Mouse (Mus musculus) stomach, embryonic 14.5 days (tissue): ENCODE data around the gene Nat8f1. TPM values are rescaled to one million over a fixed set of nuclear protein-coding genes. Genes with fewer than 3 reads are reported as not detected.
"Not testable (repeated sequence)": the region's sequence is repeated elsewhere in the genome, so short reads cannot be mapped to it uniquely, and the experiment has no call there.

ENCODE experiments used
- ATAC-seq: fragments of 200-750 bp; cut with Nextera tagmentation; 2 replicates; pipeline ENCODE4 v1.8.0; 2017; ENCODE audit warnings: low read depth, moderate TSS enrichment; ENCODE audit not compliant: insufficient number of reproducible peaks, insufficient read depth, low FRiP score
- H3K27ac ChIP-seq: fragments of 300-500 bp; sonication (generic); 2 replicates; pipeline ENCODE4 v1.5.1; 2014; ENCODE audit warnings: mild to moderate bottlenecking, low read length, moderate library complexity, mixed read lengths
- H3K27me3 ChIP-seq: fragments of 300-500 bp; sonication (generic); 2 replicates; pipeline ENCODE4 v1.6.1; 2014; ENCODE audit warnings: low read length, control low read depth, mixed read lengths; ENCODE audit not compliant: control insufficient read depth, insufficient read depth
- H3K36me3 ChIP-seq: fragments of 300-500 bp; sonication (generic); 2 replicates; pipeline ENCODE4 v1.6.1; 2014; ENCODE audit warnings: mild to moderate bottlenecking, control low read depth, low read length, moderate library complexity, mixed read lengths; ENCODE audit not compliant: control insufficient read depth, insufficient read depth
- H3K4me1 ChIP-seq: fragments of 300-500 bp; sonication (generic); 2 replicates; pipeline ENCODE4 v1.6.1; 2014; ENCODE audit warnings: low read length, control low read depth, mixed read lengths; ENCODE audit not compliant: control insufficient read depth, insufficient read depth
- H3K4me2 ChIP-seq: fragments of 300-500 bp; sonication (generic); replicated peaks from 2 replicates; pipeline ENCODE4 v1.6.1; 2014; ENCODE audit warnings: low read depth, low read length, control low read depth
- H3K4me3 ChIP-seq: fragments of 300-500 bp; sonication (generic); 2 replicates; pipeline ENCODE4 v1.5.1; 2014; ENCODE audit warnings: low read depth, low read length, control low read depth
- H3K9ac ChIP-seq: fragments of 300-500 bp; sonication (generic); replicated peaks from 2 replicates; pipeline ENCODE4 v1.6.1; 2014; ENCODE audit warnings: low read depth, mild to moderate bottlenecking, control low read depth, low read length, moderate library complexity, mixed read lengths
- H3K9me3 ChIP-seq: fragments of 300-500 bp; sonication (generic); 2 replicates; pipeline ENCODE4 v1.6.1; 2016; ENCODE audit warnings: low read depth, low read length, control low read depth; ENCODE audit not compliant: control insufficient read depth
- WGBS: fragments of 180-500 bp; shearing (Covaris S2); extraction: QIAGEN DNeasy Blood & Tissue Kit; methylation state at CpG from one replicate; pipeline ENCODE4 v1.1.7; 2014; 5-methylcytosine and 5-hydroxymethylcytosine counted together
- polyA plus RNA-seq: library from polyadenylated mRNA; unstranded; fragments of >200 nt; fragmentation: Nextera tagmentation; extraction: Ambion mirVana; gene quantifications from 2 replicates; pipeline ENCODE4 v1.2.1, GENCODE M21; 2014

Gene Nat8f1
- 4.4 and 5.6 TPM in 2 replicates for polyA plus RNA-seq

DNA sequence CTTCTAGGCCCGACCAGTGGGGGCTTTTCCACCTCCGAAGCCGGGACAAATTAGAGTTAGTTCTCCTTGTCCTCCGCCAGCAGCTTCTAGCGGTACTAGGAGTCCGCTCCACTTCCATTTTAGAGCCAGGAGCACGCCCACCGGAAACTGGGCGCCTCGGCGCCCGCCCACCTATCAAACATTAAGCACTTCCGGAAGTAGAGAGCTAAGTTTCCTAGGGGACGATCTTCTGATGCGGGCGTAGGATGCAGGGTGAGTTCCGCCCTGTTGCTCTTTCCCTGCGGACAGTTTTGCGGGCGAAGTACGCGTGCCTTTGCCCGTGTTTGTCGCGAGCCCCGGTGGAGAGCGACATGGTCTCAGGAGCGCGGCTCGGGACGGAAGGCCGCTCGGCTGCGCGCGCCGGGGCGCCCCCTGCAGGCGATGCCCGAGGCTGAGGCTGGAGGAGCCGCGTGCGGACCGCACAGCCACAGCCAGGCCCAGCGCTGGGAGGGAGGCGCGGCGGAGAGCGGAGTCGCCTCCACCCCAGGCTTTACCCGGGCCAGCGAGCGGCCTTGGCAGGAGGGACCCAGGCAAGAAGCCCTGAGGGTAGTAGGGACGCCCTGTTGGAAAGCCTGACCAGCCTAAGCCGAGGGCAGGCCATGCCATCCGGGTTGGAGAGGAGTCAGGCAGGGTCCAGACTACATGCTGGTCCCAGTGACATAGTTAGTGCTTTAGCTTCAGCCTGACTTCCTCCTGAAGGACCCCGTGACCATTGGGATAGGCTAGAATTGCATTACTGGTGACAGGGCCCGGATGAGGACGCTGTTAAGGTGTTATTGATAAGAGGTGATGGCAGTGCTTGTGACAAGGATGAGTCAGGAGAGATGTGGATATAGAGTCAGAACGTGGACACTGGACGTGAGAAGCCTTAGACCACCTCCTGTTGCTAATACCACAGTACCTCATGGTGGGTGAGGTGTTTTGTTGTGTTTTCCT lies at the start of gene Nat8f1:
Nat8f1 (minus strand) TSS at position 149 of the 975 bp plus-strand sequence.
- Histone ChIP-seq H3K4me3 (peak within 1 kb of the TSS; percentile 64), H3K27ac (peak within 1 kb of the TSS; percentile 83), H3K9ac (peak within 1 kb of the TSS; percentile 64), H3K4me2 (peak within 1 kb of the TSS; percentile 70)
- ATAC-seq, result peak; percentile 97
- not testable (repeated sequence) for H3K36me3 ChIP-seq, H3K4me1 ChIP-seq, H3K9me3 ChIP-seq, H3K27me3 ChIP-seq
- under 1% methylated on average over 59 of the region's 61 CpGs for WGBS

DNA sequence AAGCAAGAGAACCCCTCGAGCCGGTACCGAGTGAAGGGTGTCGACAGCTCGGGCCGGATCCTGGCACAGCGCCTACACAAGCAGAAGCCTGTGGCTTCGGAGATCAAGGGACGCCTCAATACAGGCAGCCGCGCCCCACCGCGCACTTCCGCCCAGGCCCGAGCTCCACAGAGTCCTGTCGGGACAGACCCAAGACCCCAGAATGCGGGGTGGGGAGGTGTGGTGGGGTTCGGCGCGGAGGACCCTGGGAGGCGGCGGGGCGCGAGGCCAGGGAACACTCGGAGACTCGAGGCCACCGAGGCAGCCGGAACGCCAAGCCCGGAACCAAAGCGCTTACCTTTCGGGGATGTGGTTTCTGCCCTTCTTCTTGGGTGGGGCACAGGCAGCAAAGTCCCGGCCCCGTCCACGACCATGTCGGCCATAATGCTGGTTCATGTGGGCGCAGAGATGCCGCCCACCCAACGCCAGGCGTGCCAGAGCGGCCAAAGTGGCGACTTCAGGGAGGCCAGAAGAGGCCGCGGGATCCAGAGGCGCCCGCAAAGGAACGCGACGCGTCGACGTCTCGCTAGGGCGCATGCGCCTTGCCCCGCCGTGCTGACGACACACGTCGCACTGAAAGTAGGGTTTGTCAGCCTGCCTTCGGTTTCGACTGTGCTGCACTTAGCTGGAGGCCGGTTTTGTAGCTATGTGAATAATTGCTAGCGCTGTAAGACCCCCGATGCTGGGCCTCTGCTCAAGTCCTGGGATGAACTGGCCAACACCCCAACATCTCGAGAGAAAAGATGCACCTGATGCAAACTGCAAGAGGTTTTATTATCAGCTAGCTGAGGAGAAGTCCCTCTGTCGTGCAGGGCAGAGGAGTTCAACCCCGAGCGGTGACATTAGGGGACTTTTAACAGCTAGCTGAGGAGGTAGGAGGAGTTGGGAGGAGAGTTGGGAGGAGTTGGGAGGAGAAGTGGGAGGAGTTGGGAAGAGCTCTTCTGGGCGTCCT lies 45.9 kb upstream of the Nat8f1 start, which contains the start of gene Dusp11:
Dusp11 (minus strand) TSS at position 567 of the 991 bp plus-strand sequence.
- WGBS, result under 1% methylated on average over 70 of the region's 70 CpGs
- peaks cover 9% of the 10 kb centered on the region; the same call in 1 of the 2 replicates for H3K4me1 ChIP-seq
- no peaks in the 10 kb centered on the region for H3K27me3 ChIP-seq
- H3K9me3 ChIP-seq, result no peaks in the 10 kb centered on the region
- H3K4me3 ChIP-seq, result peak within 1 kb of the TSS; percentile 81
- H3K36me3 ChIP-seq, result peaks cover 14% of the 10 kb centered on the region
- H3K27ac ChIP-seq, result peak within 1 kb of the TSS; percentile 99
- peak within 1 kb of the TSS; percentile 49 for H3K9ac ChIP-seq
- peak within 1 kb of the TSS; percentile 61 for H3K4me2 ChIP-seq
- ATAC-seq, result peak; percentile 93

DNA sequence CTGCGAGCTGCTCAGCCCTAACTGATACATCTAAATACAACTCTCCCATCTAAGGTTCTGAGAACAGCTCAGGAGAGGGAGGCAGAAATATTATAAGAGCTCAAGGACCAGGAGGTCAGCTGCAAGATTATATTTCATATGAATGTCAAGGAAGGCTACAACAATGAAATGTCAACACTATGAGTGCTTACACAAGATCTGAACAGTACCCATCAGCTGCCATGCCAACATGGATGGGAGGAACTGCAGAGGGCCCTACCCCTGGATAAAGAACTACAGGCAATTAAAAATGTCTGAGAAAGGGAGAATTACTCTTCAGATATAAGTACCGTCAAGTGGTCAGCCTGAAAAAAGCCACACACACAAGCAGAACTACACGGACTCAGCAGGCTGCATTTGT lies 42.1 kb upstream of the Nat8f1 start:
- H3K4me3 ChIP-seq, result no peak overlapping the region
- WGBS, result 81% methylated on average over 3 of the region's 3 CpGs
- H3K9me3 ChIP-seq, result no peaks in the 10 kb centered on the region
- H3K4me2 ChIP-seq, result no peak overlapping the region
- no peaks in the 10 kb centered on the region for H3K27me3 ChIP-seq
- H3K36me3 ChIP-seq, result peaks cover 42% of the 10 kb centered on the region
- H3K27ac ChIP-seq, result no peak overlapping the region
- no peak overlapping the region for H3K9ac ChIP-seq
- peaks cover 9% of the 10 kb centered on the region; the same call in 1 of the 2 replicates for H3K4me1 ChIP-seq
- no peak for ATAC-seq

DNA sequence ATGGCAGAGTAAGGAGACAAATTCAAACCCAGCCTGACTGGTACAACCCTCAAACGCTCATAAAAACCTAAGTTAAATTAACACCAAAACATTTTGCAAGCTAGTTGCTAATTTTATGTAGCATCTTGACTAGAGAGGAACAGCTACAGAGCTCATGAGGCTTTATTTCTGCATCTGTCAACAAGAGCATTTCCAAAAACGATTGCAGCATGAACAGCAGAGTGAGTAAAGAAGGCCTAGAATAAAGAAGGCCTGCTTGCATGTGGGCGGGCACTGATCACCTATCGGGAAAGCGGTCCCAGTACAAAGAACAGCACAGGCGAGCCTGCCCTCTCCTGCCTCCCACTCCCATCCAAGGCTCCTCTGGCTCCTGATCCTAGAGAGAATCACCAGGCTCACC lies 33.1 kb upstream of the Nat8f1 start:
- H3K9ac ChIP-seq, result no peak overlapping the region
- ATAC-seq, result no peak
- H3K4me3 ChIP-seq, result no peak overlapping the region
- H3K9me3 ChIP-seq, result no peaks in the 10 kb centered on the region
- no peaks in the 10 kb centered on the region for H3K4me1 ChIP-seq
- WGBS, result 85% methylated on average over 6 of the region's 6 CpGs
- no peaks in the 10 kb centered on the region for H3K27me3 ChIP-seq
- H3K36me3 ChIP-seq, result peaks cover 91% of the 10 kb centered on the region
- H3K27ac ChIP-seq, result no peak overlapping the region
- H3K4me2 ChIP-seq, result no peak overlapping the region

DNA sequence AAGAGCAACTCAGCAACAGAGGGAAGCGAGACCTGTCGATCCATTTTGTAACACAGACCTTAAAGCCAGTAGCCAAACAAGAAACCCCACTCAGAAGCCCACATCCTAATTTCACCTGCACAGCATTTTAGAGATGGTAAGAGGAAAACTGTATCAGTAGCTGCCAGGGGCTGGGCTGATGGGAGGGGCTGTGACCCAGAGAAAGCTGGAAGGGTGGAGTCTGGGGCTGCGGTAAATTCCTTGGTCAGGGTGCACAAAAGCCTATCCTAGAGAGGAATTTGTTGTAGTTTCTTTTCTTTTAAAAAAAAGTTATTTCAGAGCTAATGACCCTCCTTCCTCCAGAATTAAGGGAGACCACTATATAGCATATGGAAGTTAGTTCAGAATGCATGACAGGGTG lies 27.0 kb upstream of the Nat8f1 start:
- H3K4me1 ChIP-seq, result no peaks in the 10 kb centered on the region
- H3K4me2 ChIP-seq, result no peak overlapping the region
- H3K9ac ChIP-seq, result no peak overlapping the region
- no peak overlapping the region for H3K4me3 ChIP-seq
- H3K27ac ChIP-seq, result no peak overlapping the region
- 89% methylated on average over 3 of the region's 3 CpGs for WGBS
- H3K9me3 ChIP-seq, result no peaks in the 10 kb centered on the region
- no peaks in the 10 kb centered on the region for H3K27me3 ChIP-seq
- H3K36me3 ChIP-seq, result peaks cover 46% of the 10 kb centered on the region
- ATAC-seq, result no peak

GRCm38 (mm10) chr6:85938701-85939100 lies 23.2 kb upstream of the Nat8f1 start:
- Histone ChIP-seq H3K4me3 (no peak overlapping the region), H3K36me3 (peaks cover 10% of the 10 kb centered on the region), H3K9me3 (no peaks in the 10 kb centered on the region), H3K4me1 (no peaks in the 10 kb centered on the region), H3K9ac (no peak overlapping the region), H3K27ac (no peak overlapping the region), H3K4me2 (no peak overlapping the region), H3K27me3 (no peaks in the 10 kb centered on the region)
- WGBS, result 71% methylated on average over 10 of the region's 10 CpGs
- ATAC-seq, result no peak

DNA sequence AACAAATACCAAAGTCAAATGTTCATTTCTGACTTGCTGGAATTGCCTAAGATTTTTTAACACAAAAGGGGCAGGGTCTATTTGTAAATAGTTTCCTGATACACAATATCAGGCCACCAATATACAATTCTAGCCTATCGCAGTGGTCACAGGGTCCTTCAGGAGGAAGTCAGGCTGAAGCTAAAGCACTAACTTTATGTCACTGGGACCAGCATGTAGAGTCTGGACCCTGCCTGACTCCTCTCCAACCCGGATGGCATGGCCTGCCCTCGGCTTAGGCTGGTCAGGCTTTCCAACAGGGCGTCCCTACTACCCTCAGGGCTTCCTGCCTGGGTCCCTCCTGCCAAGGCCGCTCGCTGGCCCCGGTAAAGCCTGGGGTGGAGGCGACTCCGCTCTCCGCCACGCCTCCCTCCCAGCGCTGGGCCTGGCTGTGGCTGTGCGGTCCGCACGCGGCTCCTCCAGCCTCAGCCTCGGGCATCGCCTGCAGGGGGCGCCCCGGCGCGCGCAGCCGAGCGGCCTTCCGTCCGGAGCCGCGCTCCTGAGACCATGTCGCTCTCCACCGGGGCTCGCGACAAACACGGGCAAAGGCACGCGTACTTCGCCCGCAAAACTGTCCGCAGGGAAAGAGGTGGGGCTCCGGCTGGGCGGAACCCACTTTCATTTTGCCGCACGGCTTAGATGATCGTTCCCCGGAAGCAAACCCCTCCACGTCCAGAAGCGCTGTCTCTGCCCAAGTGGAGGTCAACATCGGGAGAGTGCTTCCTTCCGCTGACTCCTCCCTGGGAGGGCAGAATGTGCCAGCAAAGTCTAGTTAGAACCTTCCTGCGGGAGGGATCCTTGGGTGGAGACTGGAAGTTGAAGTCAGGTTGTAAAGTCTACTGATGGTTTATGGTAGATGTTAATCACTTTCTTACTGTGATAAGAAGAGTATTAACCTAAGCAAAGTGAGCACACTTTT lies 21.3 kb upstream of the Nat8f1 start:
- not testable (repeated sequence) for H3K27me3 ChIP-seq, H3K36me3 ChIP-seq, H3K9me3 ChIP-seq, H3K4me1 ChIP-seq
- peak; percentile 95 for ATAC-seq
- 1% methylated on average over 48 of the region's 50 CpGs for WGBS
- Histone ChIP-seq H3K4me3 (peak overlapping the region; percentile 37), H3K4me2 (peak overlapping the region; percentile 65), H3K9ac (peak overlapping the region; percentile 53), H3K27ac (peak overlapping the region; percentile 39; the same call in 1 of the 2 replicates)
